Mouse (Mus musculus): ENCODE measurements around the gene Rara.
"Not testable (repeated sequence)": the region's sequence is repeated elsewhere in the genome, so short reads cannot be mapped to it uniquely, and the experiment has no call there.

- TF ChIP-seq CTCF (IDR thresholded peaks at IDR 0.05; ENCODE audit: control insufficient read depth, insufficient read depth, low read length); POLR2A (IDR thresholded peaks at IDR 0.05; ENCODE audit: borderline replicate concordance, control insufficient read depth, low read depth, low read length): not testable (repeated sequence)
Measured at GRCm38 (mm10) chr11:98933847-98934246, 6.2 kb downstream of the Rara start.
